Mouse (Mus musculus) lung, adult 2 months (tissue): ENCODE measurements around the gene Il17d.

ENCODE experiments used
- CTCF ChIP-seq: fragments of 200-500 bp; IDR thresholded peaks from 2 replicates; pipeline ENCODE4 v1.5.1; 2011; ENCODE audit warnings: mild to moderate bottlenecking, low read length, control low read depth; ENCODE audit not compliant: insufficient read depth
- POLR2A ChIP-seq: fragments of 200-500 bp; IDR thresholded peaks from 2 replicates; pipeline ENCODE4 v1.6.1; 2011; ENCODE audit warnings: low read depth, mild to moderate bottlenecking, control low read depth, low read length, borderline replicate concordance; ENCODE audit errors: extremely low read depth

DNA sequence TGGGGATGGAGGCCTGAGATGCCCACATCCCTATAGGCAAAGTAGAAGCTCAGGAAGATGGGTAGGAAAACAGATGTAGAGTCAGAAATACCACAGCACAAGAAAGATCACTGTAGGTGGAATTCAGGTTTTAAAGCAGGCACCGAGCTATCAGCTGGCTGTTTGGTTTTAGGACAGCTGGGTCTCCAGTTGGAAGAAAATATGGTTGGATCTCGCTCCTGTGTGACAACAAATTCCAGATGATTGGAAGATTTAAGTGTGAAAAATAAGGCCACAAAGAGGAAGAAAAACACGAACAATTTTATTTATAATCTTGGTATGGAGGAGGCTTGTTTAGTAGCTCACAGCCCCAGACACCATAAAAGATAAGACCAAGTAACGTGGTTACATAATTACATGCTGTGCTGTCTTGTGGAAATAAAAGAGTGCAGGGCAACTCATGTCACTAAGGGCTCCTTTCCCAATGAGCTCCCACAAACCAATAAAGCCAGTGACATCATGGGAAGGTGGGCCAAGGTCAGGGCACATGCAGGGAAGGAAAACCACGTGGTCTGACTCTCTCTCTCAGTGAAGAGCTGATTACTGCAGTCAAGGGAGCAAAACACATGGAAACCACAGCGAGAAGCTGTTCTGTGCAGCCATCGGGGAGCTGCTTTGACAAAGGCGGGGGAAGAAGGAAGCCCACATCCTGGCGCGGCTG is 4.7 kb downstream of the Il17d start:
- no peak for TF ChIP-seq POLR2A
- no peak for TF ChIP-seq CTCF
